Mouse (Mus musculus): Measurements from ENCODE around the gene Dnm1. TPM values are rescaled to one million over a fixed set of nuclear protein-coding genes. Genes with fewer than 3 reads are reported as not detected.
A peak's percentile ranks its signal among the peaks of the same experiment; 100 is the strongest.

Dnm1 gene
- polyA plus RNA-seq, 1 experiment from 2014 or later = 5.0 TPM

GRCm38 (mm10) chr2:32335888-32336287 lies 17.2 kb downstream of the Dnm1 start:
- no peaks in the 10 kb centered on the region for H3K9me3 ChIP-seq (ENCODE audit: low read length)
- TF ChIP-seq EP300 (IDR thresholded peaks at IDR 0.05) = no peak
- TF ChIP-seq CTCF (IDR thresholded peaks at IDR 0.05) = no peak
- WGBS = 59% methylated on average over 15 of the region's 15 CpGs
- no peak overlapping the region for H3K4me2 ChIP-seq (replicated peaks; ENCODE audit: low read depth, low read length)
- no peak overlapping the region for H3K4me3 ChIP-seq (ENCODE audit: low read depth, low read length)
- DNase-seq (ENCODE audit: low spot score) (no peak), ATAC-seq (no peak)
- H3K4me1 ChIP-seq (ENCODE audit: insufficient read depth, low read depth, low read length) = no peaks in the 10 kb centered on the region
- no peak overlapping the region for H3K27ac ChIP-seq (ENCODE audit: low read length)
- H3K27me3 ChIP-seq (replicated peaks; ENCODE audit: insufficient read depth, low read length) = no peaks in the 10 kb centered on the region
- no peak overlapping the region for H3K9ac ChIP-seq (replicated peaks; ENCODE audit: low read depth)
- no peaks in the 10 kb centered on the region for H3K36me3 ChIP-seq (ENCODE audit: insufficient read depth, low read length)

GRCm38 (mm10) chr2:32332159-32332558 lies 21.0 kb downstream of the Dnm1 start:
- ATAC-seq (no peak), DNase-seq (ENCODE audit: low spot score) (no peak)
- no peaks in the 10 kb centered on the region for H3K9me3 ChIP-seq (ENCODE audit: low read length)
- H3K9ac ChIP-seq (replicated peaks; ENCODE audit: low read depth) = no peak overlapping the region
- H3K4me3 ChIP-seq (ENCODE audit: low read depth, low read length) = no peak overlapping the region
- no peak overlapping the region for H3K4me2 ChIP-seq (replicated peaks; ENCODE audit: low read depth, low read length)
- no peaks in the 10 kb centered on the region for H3K4me1 ChIP-seq (ENCODE audit: insufficient read depth, low read depth, low read length)
- H3K27me3 ChIP-seq (replicated peaks; ENCODE audit: insufficient read depth, low read length) = no peaks in the 10 kb centered on the region
- TF ChIP-seq EP300 (IDR thresholded peaks at IDR 0.05) (no peak), CTCF (IDR thresholded peaks at IDR 0.05) (no peak)
- no peak overlapping the region for H3K27ac ChIP-seq (ENCODE audit: low read length)
- no peaks in the 10 kb centered on the region for H3K36me3 ChIP-seq (ENCODE audit: insufficient read depth, low read length)
- 84% methylated on average over 5 of the region's 5 CpGs for WGBS

- 0 out of 2 replicates have a peak, but pooled peaks cover 4% of the 10 kb centered on the region for H3K4me1 ChIP-seq (ENCODE audit: insufficient read depth, low read depth, low read length)
- TF ChIP-seq CTCF (IDR thresholded peaks at IDR 0.05) = no peak
- TF ChIP-seq EP300 (IDR thresholded peaks at IDR 0.05) = no peak
- H3K9ac ChIP-seq (replicated peaks; ENCODE audit: low read depth) = no peak overlapping the region
- no peak overlapping the region for H3K27ac ChIP-seq (ENCODE audit: low read length)
- WGBS = 50% methylated on average over 6 of the region's 6 CpGs
- no peaks in the 10 kb centered on the region for H3K36me3 ChIP-seq (ENCODE audit: insufficient read depth, low read length)
- no peak overlapping the region for H3K4me3 ChIP-seq (ENCODE audit: low read depth, low read length)
- ATAC-seq (no peak), DNase-seq (ENCODE audit: low spot score) (no peak)
- H3K27me3 ChIP-seq (replicated peaks; ENCODE audit: insufficient read depth, low read length) = no peaks in the 10 kb centered on the region
- H3K9me3 ChIP-seq (ENCODE audit: low read length) = no peaks in the 10 kb centered on the region
- no peak overlapping the region for H3K4me2 ChIP-seq (replicated peaks; ENCODE audit: low read depth, low read length)
Measured at GRCm38 (mm10) chr2:32329531-32329930, 23.6 kb downstream of the Dnm1 start.

- TF ChIP-seq EP300 (IDR thresholded peaks at IDR 0.05) (no peak), CTCF (IDR thresholded peaks at IDR 0.05) (no peak)
- H3K36me3 ChIP-seq (ENCODE audit: insufficient read depth, low read length) = no peaks in the 10 kb centered on the region
- ATAC-seq = no peak
- H3K4me1 ChIP-seq (ENCODE audit: insufficient read depth, low read depth, low read length) = 0 out of 2 replicates have a peak, but pooled peaks cover 4% of the 10 kb centered on the region
- H3K27me3 ChIP-seq (replicated peaks; ENCODE audit: insufficient read depth, low read length) = no peaks in the 10 kb centered on the region
- WGBS = 43% methylated on average over 13 of the region's 13 CpGs
- H3K27ac ChIP-seq (ENCODE audit: low read length) = no peak overlapping the region
- H3K4me2 ChIP-seq (replicated peaks; ENCODE audit: low read depth, low read length) = no peak overlapping the region
- H3K9me3 ChIP-seq (ENCODE audit: low read length) = no peaks in the 10 kb centered on the region
- no peak overlapping the region for H3K4me3 ChIP-seq (ENCODE audit: low read depth, low read length)
- no peak for DNase-seq (ENCODE audit: low spot score)
- no peak overlapping the region for H3K9ac ChIP-seq (replicated peaks; ENCODE audit: low read depth)
Measured at GRCm38 (mm10) chr2:32328911-32329460, 24.2 kb downstream of the Dnm1 start.

- H3K27ac ChIP-seq (ENCODE audit: low read length) = no peak overlapping the region
- DNase-seq (ENCODE audit: low spot score) = no peak
- no peak for ATAC-seq
- H3K9me3 ChIP-seq (ENCODE audit: low read length) = no peaks in the 10 kb centered on the region
- H3K4me3 ChIP-seq (ENCODE audit: low read depth, low read length) = no peak overlapping the region
- no peak for TF ChIP-seq CTCF (IDR thresholded peaks at IDR 0.05)
- no peak for TF ChIP-seq EP300 (IDR thresholded peaks at IDR 0.05)
- H3K4me2 ChIP-seq (replicated peaks; ENCODE audit: low read depth, low read length) = no peak overlapping the region
- no peaks in the 10 kb centered on the region for H3K36me3 ChIP-seq (ENCODE audit: insufficient read depth, low read length)
- WGBS = 63% methylated on average over 4 of the region's 4 CpGs
- H3K4me1 ChIP-seq (ENCODE audit: insufficient read depth, low read depth, low read length) = 0 out of 2 replicates have a peak, but pooled peaks cover 4% of the 10 kb centered on the region
- no peak overlapping the region for H3K9ac ChIP-seq (replicated peaks; ENCODE audit: low read depth)
- no peaks in the 10 kb centered on the region for H3K27me3 ChIP-seq (replicated peaks; ENCODE audit: insufficient read depth, low read length)
Measured at GRCm38 (mm10) chr2:32327200-32327599, 25.9 kb downstream of the Dnm1 start.

- Histone ChIP-seq H3K4me1 (ENCODE audit: insufficient read depth, low read depth, low read length) (0 out of 2 replicates have a peak, but pooled peaks cover 4% of the 10 kb centered on the region), H3K4me3 (ENCODE audit: low read depth, low read length) (no peak overlapping the region), H3K9ac (replicated peaks; ENCODE audit: low read depth) (no peak overlapping the region), H3K36me3 (ENCODE audit: insufficient read depth, low read length) (no peaks in the 10 kb centered on the region), H3K4me2 (replicated peaks; ENCODE audit: low read depth, low read length) (no peak overlapping the region), H3K27ac (ENCODE audit: low read length) (peak overlapping the region; percentile 51), H3K27me3 (replicated peaks; ENCODE audit: insufficient read depth, low read length) (no peaks in the 10 kb centered on the region), H3K9me3 (ENCODE audit: low read length) (no peaks in the 10 kb centered on the region)
- TF ChIP-seq EP300 (IDR thresholded peaks at IDR 0.05) (no peak), CTCF (IDR thresholded peaks at IDR 0.05) (no peak)
- ATAC-seq = peak; percentile 79
- 14% methylated on average over 7 of the region's 7 CpGs for WGBS
- DNase-seq (ENCODE audit: low spot score) = peak; percentile 85
Measured at GRCm38 (mm10) chr2:32325342-32325741, 27.8 kb downstream of the Dnm1 start.

Data from lung, postnatal 0 days (tissue).